Mouse (Mus musculus): Measurements from ENCODE around the gene Eno2. TPM values are rescaled to one million over a fixed set of nuclear protein-coding genes. Genes with fewer than 3 reads are reported as not detected.
A peak's percentile ranks its signal among the peaks of the same experiment; 100 is the strongest.

Gene Eno2
- 89.2 and 90.8 TPM in 2 replicates for polyA plus RNA-seq (2015; fragmentation: Nextera tagmentation; extraction: Ambion mirVana)

DNA sequence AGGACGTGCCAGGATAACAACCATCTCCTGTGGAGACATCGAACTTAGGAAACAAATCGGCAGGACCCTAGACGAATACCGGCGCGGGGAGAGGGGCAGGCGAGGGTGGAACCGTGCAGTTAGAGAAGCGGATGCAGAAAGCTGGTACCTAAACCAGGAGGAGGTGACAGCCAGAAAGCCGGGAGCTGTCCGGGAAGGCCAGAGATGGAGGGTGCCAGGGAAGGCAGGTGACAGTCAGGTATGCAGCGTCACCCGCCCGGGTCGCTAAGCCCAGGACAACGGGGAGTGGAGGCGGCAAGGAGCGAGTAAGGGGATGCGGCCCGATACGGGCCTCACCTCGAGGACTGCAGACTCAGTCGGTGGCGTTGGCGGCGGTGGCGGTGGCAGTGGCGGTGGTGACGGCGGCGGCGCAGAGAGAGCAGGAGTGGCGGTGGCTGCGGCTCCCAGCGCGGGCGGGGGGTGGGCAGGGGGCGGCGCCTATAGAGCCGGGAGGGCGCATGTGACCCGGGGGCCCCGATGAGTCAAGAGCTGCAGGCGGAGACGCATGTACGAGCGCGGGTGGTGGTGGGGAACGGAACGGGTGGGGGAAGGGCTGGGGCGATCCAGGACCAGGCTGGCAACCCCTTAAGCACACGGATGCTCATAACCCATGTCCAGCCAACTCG, at the start of gene Eno2:
TSS of gene Eno2 (minus strand) at position 573 of the 665 bp plus-strand sequence.
- Histone ChIP-seq H3K4me3 (peak within 1 kb of the TSS; percentile 47), H3K9ac (peak within 1 kb of the TSS; percentile 60), H3K27ac (peak within 1 kb of the TSS; percentile 67), H3K4me1 (peaks cover 27% of the 10 kb centered on the region), H3K36me3 (replicated peaks) (no peaks in the 10 kb centered on the region), H3K4me2 (peak within 1 kb of the TSS; percentile 81), H3K9me3 (no peaks in the 10 kb centered on the region), H3K27me3 (replicated peaks) (0 out of 2 replicates have a peak, but pooled peaks cover 2% of the 10 kb centered on the region)
- 1% methylated on average over 54 of the region's 54 CpGs for WGBS
- peak; percentile 83 for ATAC-seq (replicated peaks)

DNA sequence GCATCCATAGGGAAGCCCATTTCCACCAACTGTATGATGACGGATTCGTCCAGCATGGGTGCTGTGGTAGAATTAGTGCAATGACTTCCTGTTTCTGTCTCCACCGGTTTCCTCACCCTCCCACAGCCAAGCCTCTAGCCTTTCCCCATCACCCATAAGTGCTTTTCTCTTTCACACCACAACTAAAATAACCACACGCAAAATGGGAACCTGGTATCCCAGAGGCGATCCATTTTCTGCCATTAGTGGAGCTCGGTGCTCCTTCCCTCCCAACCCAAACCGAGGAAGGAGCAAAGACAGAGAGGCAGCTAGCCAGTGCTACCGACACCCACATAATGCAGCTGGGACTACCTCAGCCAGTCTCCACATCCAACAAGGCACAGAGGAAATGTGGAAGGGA, 48.5 kb upstream of the Eno2 start:
- Histone ChIP-seq H3K4me2 (no peak overlapping the region), H3K36me3 (replicated peaks) (peaks cover 57% of the 10 kb centered on the region), H3K27me3 (replicated peaks) (no peaks in the 10 kb centered on the region), H3K27ac (no peak overlapping the region), H3K9me3 (no peaks in the 10 kb centered on the region), H3K4me1 (peaks cover 8% of the 10 kb centered on the region), H3K9ac (no peak overlapping the region), H3K4me3 (no peak overlapping the region)
- WGBS, result 92% methylated on average over 8 of the region's 8 CpGs
- no peak for ATAC-seq (replicated peaks)

DNA sequence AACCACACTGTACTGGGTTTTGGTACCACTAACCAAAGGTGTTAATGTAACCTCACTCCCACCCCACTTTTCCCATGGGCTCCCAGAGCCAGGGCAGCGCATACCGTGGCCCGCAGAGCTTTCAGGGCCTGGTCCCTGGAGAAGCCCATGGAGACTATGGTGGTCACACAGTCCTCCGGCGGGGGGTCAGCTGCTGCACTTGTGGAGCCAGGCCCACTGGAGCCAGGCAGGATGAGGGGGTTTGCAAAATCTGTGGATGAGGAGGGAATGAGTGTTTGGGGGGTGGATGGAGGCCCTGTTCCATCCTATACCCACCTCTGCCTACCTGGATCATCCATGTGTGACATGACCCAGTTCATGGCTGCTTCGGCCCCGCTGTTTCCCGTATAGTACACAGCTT, 48.1 kb upstream of the Eno2 start:
- 93% methylated on average over 8 of the region's 8 CpGs for WGBS
- no peak for ATAC-seq (replicated peaks)
- Histone ChIP-seq H3K9me3 (no peaks in the 10 kb centered on the region), H3K27me3 (replicated peaks) (no peaks in the 10 kb centered on the region), H3K4me3 (no peak overlapping the region), H3K4me2 (no peak overlapping the region), H3K4me1 (peaks cover 12% of the 10 kb centered on the region), H3K27ac (no peak overlapping the region), H3K9ac (no peak overlapping the region), H3K36me3 (replicated peaks) (peaks cover 53% of the 10 kb centered on the region)

DNA sequence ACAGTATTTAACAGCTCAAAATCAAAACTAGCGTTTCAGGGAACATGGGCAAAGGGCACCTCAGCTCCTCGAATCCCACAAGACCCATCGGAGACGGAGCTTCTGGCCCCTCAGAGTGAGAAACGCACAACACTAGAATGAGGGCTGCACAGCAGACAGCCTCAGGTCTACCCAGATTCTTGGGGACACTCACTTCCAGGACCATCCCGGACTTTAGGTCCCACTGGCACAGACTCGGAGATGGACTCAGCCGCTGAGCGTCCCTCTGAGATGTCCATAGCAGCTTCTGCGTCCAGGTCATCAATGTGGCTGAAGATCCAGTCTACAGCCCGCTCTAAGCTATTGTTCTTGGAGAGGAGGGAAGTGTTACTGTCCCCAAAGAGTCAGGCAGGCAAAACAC, 47.7 kb upstream of the Eno2 start:
- H3K9me3 ChIP-seq, result no peaks in the 10 kb centered on the region
- no peak overlapping the region for H3K27ac ChIP-seq
- H3K36me3 ChIP-seq (replicated peaks), result peaks cover 49% of the 10 kb centered on the region
- no peaks in the 10 kb centered on the region for H3K27me3 ChIP-seq (replicated peaks)
- ATAC-seq (replicated peaks), result no peak
- peaks cover 17% of the 10 kb centered on the region for H3K4me1 ChIP-seq
- H3K4me3 ChIP-seq, result no peak overlapping the region
- 96% methylated on average over 11 of the region's 11 CpGs for WGBS
- no peak overlapping the region for H3K9ac ChIP-seq
- H3K4me2 ChIP-seq, result no peak overlapping the region

DNA sequence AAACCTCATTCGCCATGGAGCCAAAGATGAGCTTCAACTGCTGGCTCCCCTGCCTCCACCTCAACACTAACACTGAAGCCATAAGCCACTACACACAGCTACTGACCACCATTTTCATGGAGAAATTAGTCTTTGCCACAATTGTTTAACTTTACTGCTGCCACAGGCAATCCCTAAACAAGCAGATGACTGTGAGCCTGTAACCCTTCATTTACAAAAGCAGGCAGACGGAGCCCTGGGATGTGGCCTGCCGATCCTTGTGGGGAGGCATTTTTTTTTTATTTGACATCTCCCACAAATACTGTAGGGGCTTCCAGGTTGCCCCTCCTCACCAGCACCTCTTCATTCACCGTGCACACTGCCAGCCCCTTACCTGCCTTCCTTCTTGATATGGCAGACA, 47.1 kb upstream of the Eno2 start:
- Histone ChIP-seq H3K9me3 (no peaks in the 10 kb centered on the region), H3K9ac (no peak overlapping the region), H3K4me3 (no peak overlapping the region), H3K4me2 (no peak overlapping the region), H3K27ac (no peak overlapping the region), H3K27me3 (replicated peaks) (no peaks in the 10 kb centered on the region), H3K4me1 (peaks cover 22% of the 10 kb centered on the region), H3K36me3 (replicated peaks) (peaks cover 48% of the 10 kb centered on the region)
- 91% methylated on average over 4 of the region's 4 CpGs for WGBS
- ATAC-seq (replicated peaks), result no peak

DNA sequence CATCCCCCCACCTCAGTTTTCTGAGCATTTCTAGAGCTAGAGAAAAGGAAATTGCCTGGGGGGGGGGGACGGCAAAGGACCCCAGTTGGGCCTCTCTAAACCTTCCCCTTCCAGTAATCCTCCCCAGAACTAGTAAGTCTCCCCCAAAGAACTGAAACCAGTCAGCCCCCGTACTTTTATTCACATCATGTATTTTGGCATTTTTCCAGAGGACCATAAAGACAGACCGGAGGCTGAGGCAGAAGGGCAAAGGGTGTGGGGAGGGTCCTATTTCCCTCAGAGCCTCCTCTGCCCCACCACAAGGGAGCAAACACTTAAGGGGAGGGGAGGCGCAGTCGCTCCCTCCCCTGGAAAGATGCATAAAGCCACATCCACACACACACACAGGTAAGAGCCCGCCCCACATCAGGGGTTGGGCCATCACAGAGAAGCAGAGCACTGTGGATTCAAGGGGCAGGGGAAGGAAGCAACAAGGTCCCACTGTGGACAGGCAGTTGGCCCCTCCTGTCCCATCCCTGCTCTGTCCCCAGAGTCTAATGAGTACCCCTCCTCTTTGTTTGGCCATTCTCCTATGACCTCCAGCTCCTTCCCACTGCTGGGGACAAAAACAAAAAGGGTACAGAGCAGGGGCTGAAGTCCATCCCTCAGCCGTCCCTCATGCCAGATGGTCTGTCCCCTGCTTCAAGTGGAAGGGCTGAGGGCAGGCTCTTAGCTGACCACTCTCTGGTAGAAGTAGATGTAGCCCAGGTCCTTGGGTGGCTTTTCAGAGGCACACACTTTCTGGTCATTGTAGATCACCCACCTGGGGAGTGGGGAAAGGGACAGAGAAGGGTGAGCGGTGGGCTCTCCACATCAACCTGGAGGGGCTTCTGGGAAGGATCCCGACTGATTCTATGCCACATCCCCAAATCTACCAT, 45.6 kb upstream of the Eno2 start:
- ATAC-seq (replicated peaks), result no peak
- H3K9me3 ChIP-seq, result no peaks in the 10 kb centered on the region
- H3K36me3 ChIP-seq (replicated peaks), result peaks cover 35% of the 10 kb centered on the region
- H3K4me2 ChIP-seq, result no peak overlapping the region
- H3K27ac ChIP-seq, result no peak overlapping the region
- 68% methylated on average over 9 of the region's 9 CpGs for WGBS
- H3K4me3 ChIP-seq, result no peak overlapping the region
- peaks cover 25% of the 10 kb centered on the region for H3K4me1 ChIP-seq
- H3K27me3 ChIP-seq (replicated peaks), result no peaks in the 10 kb centered on the region
- H3K9ac ChIP-seq, result no peak overlapping the region

DNA sequence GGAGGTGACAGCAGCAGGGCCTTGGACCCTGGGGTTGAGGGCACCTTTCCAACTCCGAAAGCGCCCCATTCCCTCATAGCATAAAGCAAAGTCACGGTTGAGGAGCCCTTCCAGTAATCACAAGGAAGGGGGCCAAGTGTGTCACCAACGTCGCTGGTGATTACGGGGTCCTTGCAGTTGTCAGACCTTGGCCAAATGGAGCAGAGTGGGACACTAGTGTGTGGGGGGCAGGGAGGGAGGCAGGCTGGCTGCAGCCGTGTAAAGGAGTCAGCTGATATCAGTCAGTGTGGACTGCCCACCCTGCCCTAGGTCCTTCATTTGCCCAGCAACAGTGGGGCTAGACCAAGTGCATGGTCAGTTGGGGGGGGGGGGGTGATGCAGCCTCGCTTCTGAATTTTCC, 45.0 kb upstream of the Eno2 start:
- Histone ChIP-seq H3K27ac (peak overlapping the region; percentile 84), H3K36me3 (replicated peaks) (peaks cover 28% of the 10 kb centered on the region; the same call in 1 of the 2 replicates), H3K4me1 (peaks cover 30% of the 10 kb centered on the region), H3K4me3 (peak overlapping the region; percentile 59), H3K9me3 (no peaks in the 10 kb centered on the region), H3K27me3 (replicated peaks) (no peaks in the 10 kb centered on the region), H3K9ac (peak overlapping the region; percentile 63), H3K4me2 (peak overlapping the region; percentile 87)
- 37% methylated on average over 8 of the region's 8 CpGs for WGBS
- peak; percentile 56 for ATAC-seq (replicated peaks)

DNA sequence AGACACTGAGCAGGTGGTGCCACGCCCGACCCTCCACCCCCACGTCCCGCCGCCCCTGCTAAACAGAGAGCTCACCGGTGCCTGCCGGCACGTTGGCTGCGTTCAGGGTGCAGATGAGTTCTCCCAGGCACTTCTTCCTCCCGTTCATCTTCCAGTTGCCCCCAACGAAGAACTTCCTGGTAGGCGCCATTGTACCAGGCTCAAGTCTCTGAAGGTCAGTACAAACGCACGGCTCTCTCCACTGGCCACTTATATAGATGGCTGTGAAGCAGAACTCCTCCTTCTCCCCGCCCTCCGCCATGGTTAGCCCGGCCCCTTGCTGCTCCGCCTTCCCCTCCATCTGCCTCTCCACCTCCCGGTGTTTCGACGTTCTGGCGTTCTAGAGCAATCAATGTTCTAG, 44.5 kb upstream of the Eno2 start, which contains the start of gene Tpi1:
TSS of gene Tpi1 (minus strand) at position 364 of the 400 bp plus-strand sequence.
- H3K4me3 ChIP-seq, result peak within 1 kb of the TSS; percentile 59
- peaks cover 23% of the 10 kb centered on the region; the same call in 1 of the 2 replicates for H3K36me3 ChIP-seq (replicated peaks)
- peak; percentile 89 for ATAC-seq (replicated peaks)
- peaks cover 35% of the 10 kb centered on the region for H3K4me1 ChIP-seq
- peak within 1 kb of the TSS; percentile 63 for H3K9ac ChIP-seq
- H3K4me2 ChIP-seq, result peak within 1 kb of the TSS; percentile 87
- H3K27ac ChIP-seq, result peak within 1 kb of the TSS; percentile 84
- no peaks in the 10 kb centered on the region for H3K27me3 ChIP-seq (replicated peaks)
- under 1% methylated on average over 22 of the region's 22 CpGs for WGBS
- no peaks in the 10 kb centered on the region for H3K9me3 ChIP-seq

DNA sequence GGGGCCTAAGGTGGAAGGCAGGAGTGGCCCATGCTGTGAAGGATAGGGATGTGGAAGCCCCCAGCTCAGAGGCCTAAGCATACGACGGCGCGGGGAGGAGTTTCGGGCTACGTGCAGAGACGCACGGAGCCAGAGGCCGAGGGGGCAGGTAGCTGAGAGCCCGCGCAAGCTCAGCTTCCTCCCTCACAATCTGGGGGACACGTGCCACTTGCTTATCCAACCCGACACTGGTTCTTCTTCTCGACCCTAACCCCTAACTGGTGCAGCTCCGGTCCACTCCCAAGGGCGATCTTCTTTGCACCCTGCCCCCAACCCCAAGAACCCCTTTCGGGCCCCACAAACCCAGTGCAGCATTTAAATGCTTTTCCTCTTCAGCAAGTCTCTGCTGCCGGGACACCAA, 44.0 kb upstream of the Eno2 start:
- H3K9ac ChIP-seq, result peak overlapping the region; percentile 63
- H3K4me2 ChIP-seq, result peak overlapping the region; percentile 87
- no peaks in the 10 kb centered on the region for H3K9me3 ChIP-seq
- ATAC-seq (replicated peaks), result peak; percentile 85
- no peaks in the 10 kb centered on the region for H3K27me3 ChIP-seq (replicated peaks)
- peaks cover 19% of the 10 kb centered on the region; the same call in 1 of the 2 replicates for H3K36me3 ChIP-seq (replicated peaks)
- H3K4me3 ChIP-seq, result peak overlapping the region; percentile 59
- 0% methylated on average over 18 of the region's 18 CpGs for WGBS
- H3K4me1 ChIP-seq, result peaks cover 35% of the 10 kb centered on the region
- peak overlapping the region; percentile 84 for H3K27ac ChIP-seq

DNA sequence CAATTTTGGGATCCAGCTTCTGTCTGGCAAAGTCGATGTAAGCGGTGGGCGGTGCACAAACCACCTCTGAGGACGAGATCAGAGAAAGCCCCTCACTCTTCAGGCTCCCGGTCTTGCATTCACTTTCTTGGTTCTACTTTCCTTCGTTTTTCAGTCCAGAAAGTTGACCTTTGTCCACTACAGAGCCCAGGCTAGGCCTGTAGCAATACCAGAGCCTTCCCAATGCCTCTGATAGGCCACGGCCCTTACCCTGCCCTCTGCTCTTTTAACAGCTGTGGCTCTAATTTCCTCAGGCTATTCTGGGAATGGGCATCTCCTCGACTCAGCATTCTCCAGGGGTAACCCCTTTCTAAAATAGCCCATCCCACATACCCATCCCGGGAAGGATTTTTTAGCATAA, 43.4 kb upstream of the Eno2 start:
- Histone ChIP-seq H3K9me3 (no peaks in the 10 kb centered on the region), H3K27me3 (replicated peaks) (no peaks in the 10 kb centered on the region), H3K4me2 (peak overlapping the region; percentile 87), H3K4me3 (peak overlapping the region; percentile 59), H3K9ac (peak overlapping the region; percentile 63), H3K27ac (peak overlapping the region; percentile 84), H3K4me1 (peaks cover 39% of the 10 kb centered on the region), H3K36me3 (replicated peaks) (peaks cover 12% of the 10 kb centered on the region; the same call in 1 of the 2 replicates)
- 18% methylated on average over 9 of the region's 9 CpGs for WGBS
- ATAC-seq (replicated peaks), result no peak

DNA sequence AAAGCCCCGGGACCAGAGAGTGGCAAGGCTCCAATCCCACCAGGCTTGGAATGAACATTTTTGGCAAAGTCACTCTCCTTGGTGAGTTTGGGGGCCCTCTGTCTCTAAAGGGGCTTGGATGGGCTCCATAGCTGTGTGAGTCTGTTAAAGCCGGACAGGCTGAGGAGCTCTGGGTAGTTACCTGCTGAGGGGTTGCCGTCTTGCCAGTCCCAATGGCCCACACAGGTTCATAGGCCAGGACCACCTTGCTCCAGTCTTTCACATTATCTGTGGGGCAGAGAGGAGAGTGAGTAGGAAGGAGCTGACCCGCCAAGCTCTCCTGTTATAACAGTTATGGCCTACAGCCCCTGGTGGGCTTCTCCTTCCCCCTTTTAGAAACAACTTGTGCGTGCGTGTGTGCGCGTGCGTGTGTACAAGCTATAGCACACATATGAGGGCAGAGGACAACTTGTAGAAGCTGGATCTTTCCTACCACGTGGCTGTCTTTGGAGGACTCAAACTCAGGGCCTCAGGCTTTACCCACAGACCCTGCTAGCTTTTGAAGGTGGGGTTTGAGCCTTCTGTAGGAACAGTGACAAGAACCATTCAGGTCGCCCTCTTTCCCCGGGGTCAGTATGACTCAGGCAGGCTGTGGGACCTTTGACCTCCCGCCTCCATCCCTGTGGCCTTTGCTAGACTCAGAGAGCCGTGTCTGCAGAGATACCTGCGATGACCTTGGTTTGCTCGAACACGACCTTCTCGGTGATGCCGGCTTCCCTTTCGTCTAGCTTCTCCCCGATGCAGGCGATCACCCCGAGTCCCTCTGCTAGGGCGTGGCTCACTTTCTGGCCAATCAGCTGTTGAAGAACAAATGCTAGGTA, 42.5 kb upstream of the Eno2 start:
- Histone ChIP-seq H3K4me1 (peaks cover 39% of the 10 kb centered on the region), H3K4me2 (peak overlapping the region; percentile 87), H3K36me3 (replicated peaks) (peaks cover 4% of the 10 kb centered on the region; the same call in 1 of the 2 replicates), H3K9ac (no peak overlapping the region), H3K27me3 (replicated peaks) (no peaks in the 10 kb centered on the region), H3K27ac (no peak overlapping the region), H3K9me3 (no peaks in the 10 kb centered on the region), H3K4me3 (peak overlapping the region; percentile 59; the same call in 1 of the 2 replicates)
- no peak for ATAC-seq (replicated peaks)
- WGBS, result 84% methylated on average over 24 of the region's 24 CpGs

DNA sequence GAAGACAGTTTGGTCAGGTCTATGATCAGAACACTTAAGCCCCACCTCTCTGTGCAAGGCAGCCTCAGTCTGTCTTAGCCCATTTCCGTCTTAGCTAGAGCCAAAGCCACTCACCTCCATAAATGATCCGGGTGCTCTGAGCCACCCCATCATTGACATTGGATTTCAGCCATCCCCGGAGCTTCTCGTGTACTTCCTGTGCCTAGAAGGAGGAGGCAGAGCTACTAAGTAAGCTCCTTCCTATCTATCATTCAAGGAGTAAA, 41.9 kb upstream of the Eno2 start:
- Histone ChIP-seq H3K27ac (no peak overlapping the region), H3K36me3 (replicated peaks) (0 out of 2 replicates have a peak, but pooled peaks cover 4% of the 10 kb centered on the region), H3K9ac (no peak overlapping the region), H3K4me2 (no peak overlapping the region), H3K4me3 (no peak overlapping the region), H3K9me3 (no peaks in the 10 kb centered on the region), H3K27me3 (replicated peaks) (no peaks in the 10 kb centered on the region), H3K4me1 (peaks cover 44% of the 10 kb centered on the region)
- 86% methylated on average over 4 of the region's 4 CpGs for WGBS
- ATAC-seq (replicated peaks), result no peak

All from midbrain, embryonic 15.5 days (tissue).